Mouse (Mus musculus): ENCODE data around the gene Ifi47. TPM values are rescaled to one million over a fixed set of nuclear protein-coding genes. Genes with fewer than 3 reads are reported as not detected.

Gene Ifi47
- total RNA-seq (2023), result 10 to 100 TPM; 89.2 to 92.9 TPM

DNA sequence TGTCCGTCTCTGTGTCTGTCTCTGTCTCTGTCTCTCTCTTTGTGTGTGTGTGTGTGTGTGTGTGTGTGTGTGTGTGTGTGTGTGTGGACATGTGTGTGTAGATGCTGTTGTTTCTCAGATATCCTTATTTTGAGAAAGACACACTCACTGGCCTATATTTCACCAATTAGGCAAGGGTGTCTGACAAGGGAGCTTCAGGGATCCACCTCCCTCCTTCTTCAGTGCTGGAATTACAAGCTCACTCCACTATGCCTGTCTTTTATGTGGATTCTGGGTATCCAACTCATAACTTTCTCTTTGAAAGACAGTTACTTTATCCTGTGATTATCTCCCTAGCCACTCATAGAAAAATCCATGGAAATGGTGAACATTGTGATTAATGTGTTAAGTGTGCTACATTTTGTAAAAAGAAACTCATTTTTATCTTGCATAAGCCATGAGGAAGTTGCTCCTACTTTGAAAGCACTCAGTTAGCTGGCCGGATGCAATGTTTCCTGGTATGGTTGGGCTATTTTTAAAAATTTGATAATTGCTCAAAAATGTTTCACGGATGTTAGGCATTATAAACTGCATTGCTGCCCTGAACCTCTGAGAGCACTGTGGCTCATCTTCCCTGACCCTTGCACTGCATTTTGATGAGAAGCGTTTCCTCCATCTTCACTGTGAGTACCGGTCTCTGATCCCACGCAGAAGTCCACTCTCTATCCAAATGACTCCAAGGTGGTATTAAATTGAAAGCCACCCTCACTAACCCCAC, at the start of gene Ifi47:
Ifi47 (plus strand) TSS at position 587 of the 757 bp plus-strand sequence.

DNA sequence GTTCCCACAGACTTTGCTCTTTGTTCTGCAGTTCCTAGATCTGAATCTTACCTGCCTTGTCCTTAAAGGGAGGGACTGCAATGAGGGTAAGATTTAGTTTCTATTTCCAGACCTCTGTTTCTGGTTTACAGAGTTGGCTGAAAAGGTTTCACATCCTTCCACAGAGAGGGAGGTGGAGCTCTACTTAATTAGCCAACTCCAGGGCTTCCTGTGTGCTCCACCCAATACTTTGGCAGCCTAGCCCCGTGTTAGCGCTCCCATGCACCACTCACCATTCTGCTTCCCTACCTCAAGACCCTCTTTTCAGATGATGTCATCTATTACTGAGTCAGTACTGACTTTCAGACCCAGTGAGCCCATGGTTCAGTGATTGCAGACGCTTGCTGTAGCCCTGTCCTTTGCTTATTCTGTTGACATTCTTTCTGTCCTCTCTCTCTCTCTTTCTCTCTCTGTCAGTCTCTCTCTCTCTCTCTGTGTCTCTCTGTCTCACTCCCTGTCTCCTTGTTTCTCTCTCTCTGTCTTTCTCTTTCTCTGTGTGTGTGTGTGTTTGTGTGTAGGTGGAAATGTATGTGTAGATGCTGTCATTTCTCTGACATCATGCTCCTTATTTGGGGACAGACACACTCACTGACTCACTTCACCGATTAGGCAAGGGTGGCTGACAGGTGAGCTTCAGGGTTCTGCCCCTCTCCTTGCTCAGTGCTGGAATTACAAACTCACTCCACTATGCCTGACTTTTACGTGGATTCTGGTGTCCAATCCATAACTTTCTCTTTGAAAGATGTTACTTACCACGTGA, 25.1 kb upstream of the Ifi47 start, which contains the start of gene 9930111J21Rik2:
9930111J21Rik2 (minus strand) TSS at position 150 of the 799 bp plus-strand sequence.

GRCm38 (mm10) chr11:49063713-49064469, 12.5 kb upstream of the Ifi47 start, which contains the start of gene Tgtp2:
Tgtp2 (minus strand) TSS chr11:49064206.

DNA sequence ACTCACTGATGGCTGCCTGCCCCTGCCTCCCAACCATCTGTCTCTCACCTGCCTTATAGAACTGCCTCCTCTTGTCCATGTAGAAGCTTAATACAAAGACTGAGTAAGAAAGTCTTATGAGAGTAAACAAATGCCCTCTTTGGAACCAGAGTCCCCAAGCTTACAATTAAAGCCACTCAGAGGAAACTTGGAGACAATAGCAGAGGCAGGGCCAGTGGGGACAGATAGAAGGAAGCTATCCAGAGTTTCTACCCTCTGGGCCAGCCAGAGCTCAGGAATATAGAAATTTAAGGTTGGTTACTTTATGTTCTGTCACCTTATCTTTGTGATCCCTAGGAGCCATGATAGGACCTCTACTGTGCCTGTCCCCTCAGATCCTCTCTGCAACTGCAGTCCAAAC, 38.4 kb downstream of the Ifi47 start, which contains the start of gene Olfr1396:
Olfr1396 (minus strand) TSS at position 101 of the 400 bp plus-strand sequence.

GRCm38 (mm10) chr11:49141974-49142373, 65.6 kb downstream of the Ifi47 start, which contains the start of gene Olfr1395:
Olfr1395 (plus strand) TSS chr11:49142274.

Other genes starting within 250 kb of the Ifi47 start
- gene Gm12184, start 249.9 kb upstream of the Ifi47 start, total RNA-seq (2023), result 1 to 10 TPM in 1 of 2 experiments, not detected in 1; 3.0 TPM
- 10 to 100 TPM; 53.7 to 58.0 TPM for gene Irgm1, start 204.9 kb upstream of the Ifi47 start, total RNA-seq (2023)
- 10 to 100 TPM; 23.9 to 28.3 TPM for gene Gm5431, start 174.4 kb upstream of the Ifi47 start, total RNA-seq (2023)
- gene Psme2b, start 130.4 kb upstream of the Ifi47 start, total RNA-seq (2023), result 10 to 100 TPM; 30.1 to 40.0 TPM
- under 1 TPM; 0.16 to 0.30 TPM for gene Olfr56, start 97.7 kb upstream of the Ifi47 start, total RNA-seq (2023)
- gene 9930111J21Rik1, start 97.2 kb upstream of the Ifi47 start, total RNA-seq (2023), result 10 to 100 TPM; 64.7 to 68.6 TPM
- gene Gm12185, start 84.4 kb upstream of the Ifi47 start, total RNA-seq (2023), result 10 to 100 TPM; 15.7 to 18.9 TPM
- gene Tgtp1, start 82.4 kb upstream of the Ifi47 start, total RNA-seq (2023), result 1 to 10 TPM in 1 of 2 experiments, not detected in 1; 2.6 TPM
- gene 9930111J21Rik2, start 25.3 kb upstream of the Ifi47 start, total RNA-seq (2023), result 100 to 1,000 TPM in 1 of 2 experiments, 10 to 100 TPM in 1; 77.6 to 104 TPM
- gene Tgtp2, start 12.4 kb upstream of the Ifi47 start, total RNA-seq (2023), result 10 to 100 TPM in 1 of 2 experiments, 1 to 10 TPM in 1; 6.6 to 10.3 TPM
- not detected for gene Olfr1396, start 38.3 kb downstream of the Ifi47 start, total RNA-seq (2023)
- gene Olfr1395, start 65.7 kb downstream of the Ifi47 start, total RNA-seq (2023), result not detected
- not detected for gene Olfr1394, start 77.8 kb downstream of the Ifi47 start, total RNA-seq (2023)
- gene Btnl9, start 110.6 kb downstream of the Ifi47 start, total RNA-seq (2023), result under 1 TPM in 1 of 2 experiments, not detected in 1; 0.16 TPM
- 10 to 100 TPM; 63.6 to 68.3 TPM for gene Zfp62, start 126.7 kb downstream of the Ifi47 start, total RNA-seq (2023)
- 100 to 1,000 TPM; 104 to 125 TPM for gene Mgat1, start 167.6 kb downstream of the Ifi47 start, total RNA-seq (2023)
- gene Olfr1393, start 201.7 kb downstream of the Ifi47 start, total RNA-seq (2023), result under 1 TPM; 0.18 to 0.31 TPM
- not detected for gene Olfr1392, start 208.7 kb downstream of the Ifi47 start, total RNA-seq (2023)
- gene Olfr10, start 228.2 kb downstream of the Ifi47 start, total RNA-seq (2023), result not detected
- gene Olfr1391, start 246.2 kb downstream of the Ifi47 start, total RNA-seq (2023), result not detected